Mouse (Mus musculus) cortical plate, adult 2 months (tissue): ENCODE measurements at regions not wholly inside any gene's neighbourhood (a gene's known extent, or its start where the extent isn't known, plus 50 kb on each side); places are given as distances from the start of the nearest gene placed in this dataset.

ENCODE experiments used
- CTCF ChIP-seq: fragments of 200-500 bp; IDR thresholded peaks from 2 replicates; pipeline ENCODE4 v1.5.1; 2011; ENCODE audit warnings: mild to moderate bottlenecking, control low read depth, low read length; ENCODE audit not compliant: insufficient read depth; ENCODE audit errors: extremely low read depth
- POLR2A ChIP-seq: fragments of 200-500 bp; IDR thresholded peaks from 2 replicates; pipeline ENCODE4 v1.6.1; 2011; ENCODE audit warnings: mild to moderate bottlenecking, low read length, control low read depth; ENCODE audit not compliant: insufficient read depth; ENCODE audit errors: extremely low read depth

GRCm38 (mm10) chr5:118361133-118361852 is 116.3 kb downstream of the 2410131K14Rik start:
- TF ChIP-seq POLR2A: no peak
- TF ChIP-seq CTCF: no peak
